Mouse (Mus musculus) ovary, postnatal 36 days (tissue): ENCODE measurements around the gene Hsd11b2.

Source experiments
- DNase-seq: peaks from one replicate; pipeline ENCODE4 v3.0.0; 2022; ENCODE audit warnings: low spot score, mixed read lengths

Hsd11b2 gene

GRCm38 (mm10) chr8:105518436-105519313 is at the start of gene Hsd11b2:
Hsd11b2 (plus strand) TSS chr8:105518755.
- DNase-seq, result peak; percentile 71

- DNase-seq, result peak; percentile 72
These were observed 49.4 kb upstream of the Hsd11b2 start for GRCm38 (mm10) chr8:105469041-105469695.

GRCm38 (mm10) chr8:105469816-105470215 is 48.7 kb upstream of the Hsd11b2 start:
- DNase-seq, result no peak

GRCm38 (mm10) chr8:105470262-105470661 is 48.3 kb upstream of the Hsd11b2 start:
- DNase-seq, result no peak

GRCm38 (mm10) chr8:105470681-105471313 is 47.8 kb upstream of the Hsd11b2 start:
- no peak for DNase-seq

- DNase-seq, result peak; percentile 94
These were observed 47.1 kb upstream of the Hsd11b2 start, which contains the start of gene Tppp3 for GRCm38 (mm10) chr8:105471314-105472015. Tppp3 (minus strand) TSS chr8:105471526.

GRCm38 (mm10) chr8:105472414-105472932 is 46.1 kb upstream of the Hsd11b2 start:
- DNase-seq, result no peak

- DNase-seq, result no peak
These were observed 45.6 kb upstream of the Hsd11b2 start for GRCm38 (mm10) chr8:105472983-105473382.

- DNase-seq, result peak; percentile 53
These were observed 44.5 kb upstream of the Hsd11b2 start for GRCm38 (mm10) chr8:105473816-105474606.

GRCm38 (mm10) chr8:105474680-105475079 is 43.9 kb upstream of the Hsd11b2 start:
- DNase-seq, result no peak

GRCm38 (mm10) chr8:105475254-105475653 is 43.3 kb upstream of the Hsd11b2 start:
- DNase-seq, result no peak

- no peak for DNase-seq
These were observed 42.8 kb upstream of the Hsd11b2 start for GRCm38 (mm10) chr8:105475742-105476141.

- no peak for DNase-seq
These were observed 42.4 kb upstream of the Hsd11b2 start for GRCm38 (mm10) chr8:105476161-105476560.

GRCm38 (mm10) chr8:105476628-105477413 is 41.7 kb upstream of the Hsd11b2 start:
- DNase-seq, result peak; percentile 71

- no peak for DNase-seq
These were observed 40.8 kb upstream of the Hsd11b2 start for GRCm38 (mm10) chr8:105477792-105478191.

- DNase-seq, result no peak
These were observed 37.5 kb upstream of the Hsd11b2 start for GRCm38 (mm10) chr8:105481013-105481412.

- no peak for DNase-seq
These were observed 37.1 kb upstream of the Hsd11b2 start for GRCm38 (mm10) chr8:105481453-105481852.

GRCm38 (mm10) chr8:105482123-105482522 is 36.4 kb upstream of the Hsd11b2 start:
- no peak for DNase-seq

- DNase-seq, result peak; percentile 72
These were observed 35.1 kb upstream of the Hsd11b2 start for GRCm38 (mm10) chr8:105483212-105484029.
